Mouse (Mus musculus) ES-Bruce4 (cell line): ENCODE measurements around the gene Phlda3.

ENCODE experiments used
- CTCF ChIP-seq: IDR thresholded peaks from one replicate; pipeline ENCODE4 v1.8.1; 2011; ENCODE audit warnings: low read depth, low read length
- EP300 ChIP-seq: IDR thresholded peaks from 2 replicates; pipeline ENCODE4 v1.6.1; 2011; ENCODE audit warnings: low read depth, low read length; ENCODE audit not compliant: insufficient read depth
- POLR2A ChIP-seq: IDR thresholded peaks from one replicate; pipeline ENCODE4 v1.8.1; 2011; ENCODE audit warnings: low read length; ENCODE audit not compliant: insufficient read depth

DNA sequence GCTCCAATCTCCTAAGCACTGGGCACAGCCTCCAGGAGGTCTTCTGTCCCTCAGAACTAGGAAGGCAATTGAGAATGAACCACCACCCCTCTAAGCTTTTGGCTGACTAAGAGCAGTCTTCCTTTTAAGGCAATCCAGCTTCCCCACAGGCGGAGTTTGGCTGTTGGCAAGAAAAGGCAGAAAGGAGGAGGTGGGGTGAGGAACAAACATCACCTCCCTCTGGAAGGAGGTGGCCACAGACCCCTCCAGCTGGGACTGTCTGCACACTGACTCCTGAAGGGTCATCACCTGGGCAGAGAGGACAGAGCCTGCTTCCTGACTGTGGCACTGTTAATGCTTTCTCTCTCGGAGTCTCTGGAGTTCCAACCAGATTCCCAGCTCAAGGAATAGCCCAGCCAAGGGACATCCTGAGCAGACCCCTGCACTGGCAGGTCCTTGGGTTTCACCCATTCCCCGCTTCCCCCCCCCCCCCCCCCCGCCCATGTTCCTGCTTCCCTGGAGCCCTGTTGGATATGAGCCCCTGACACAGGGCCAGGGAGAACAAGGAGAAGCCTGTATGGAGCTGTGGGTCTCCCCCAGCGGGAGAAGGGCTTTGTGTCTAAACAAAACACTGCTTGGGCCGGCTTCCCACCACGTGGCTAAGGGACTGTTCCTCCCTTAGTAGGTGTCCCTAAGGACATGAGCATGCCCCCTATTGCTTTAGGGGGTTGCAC is 31.5 kb upstream of the Phlda3 start:
- no peak for TF ChIP-seq CTCF
- TF ChIP-seq POLR2A, result no peak
- no peak for TF ChIP-seq EP300
